Mouse (Mus musculus) bone marrow macrophage, adult 2 months (primary cell): Measurements from ENCODE around the gene Fabp3.

Source experiments
- CTCF ChIP-seq: IDR thresholded peaks from 2 replicates; pipeline ENCODE4 v1.5.1; 2012; ENCODE audit warnings: low read depth, mild to moderate bottlenecking, low read length, moderate library complexity
- POLR2A ChIP-seq: IDR thresholded peaks from 2 replicates; pipeline ENCODE4 v1.6.1; 2012; ENCODE audit warnings: mild to moderate bottlenecking, low read depth, low read length, borderline replicate concordance

DNA sequence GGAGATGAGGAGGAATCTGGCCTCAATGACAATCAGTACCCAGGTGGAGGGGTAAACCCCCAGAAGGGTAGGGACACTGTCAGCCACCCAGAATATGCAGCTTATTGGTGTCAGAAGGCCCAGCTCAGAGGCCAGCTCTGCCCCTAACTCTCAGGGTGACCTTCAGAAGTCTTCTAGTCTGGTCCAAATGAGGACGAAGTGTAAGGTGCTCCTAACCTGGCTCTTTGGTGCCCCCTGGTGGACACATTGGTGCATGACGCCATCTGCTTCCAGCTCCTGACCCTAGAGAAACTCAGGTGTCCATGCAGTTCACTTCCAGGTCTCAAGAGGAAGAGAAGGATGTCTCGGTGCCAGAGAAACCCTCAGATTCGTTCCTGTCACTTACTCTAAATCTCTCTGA, 16.1 kb upstream of the Fabp3 start:
- TF ChIP-seq POLR2A (no peak), CTCF (peak; percentile 86)
